Mouse (Mus musculus): Measurements from ENCODE around the gene Lkaaear1.
A peak's percentile ranks its signal among the peaks of the same experiment; 100 is the strongest.

DNA sequence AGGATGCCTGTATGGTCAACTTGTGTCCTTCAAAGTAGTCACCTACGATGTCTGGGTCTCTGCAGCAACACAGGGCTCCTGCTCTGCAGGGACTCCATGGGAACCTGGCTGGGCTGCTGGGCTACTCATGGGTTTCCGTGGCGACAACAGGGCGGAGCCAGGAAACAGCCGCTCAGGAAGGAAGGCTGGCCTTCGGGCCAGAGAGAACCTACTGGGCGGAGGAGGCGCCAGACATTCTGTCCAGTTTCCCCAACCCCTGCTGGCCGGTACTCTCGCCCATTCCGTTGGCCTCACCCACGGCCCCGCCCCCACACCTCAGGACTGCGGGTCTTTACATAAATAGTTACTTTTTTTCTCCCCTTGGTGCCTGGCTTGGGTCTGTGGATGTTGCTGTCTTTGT, 22.8 kb downstream of the Lkaaear1 start:
- TF ChIP-seq POLR2A (IDR thresholded peaks at IDR 0.05; ENCODE audit: extremely low read depth, insufficient read depth, low read length) (no peak), CTCF (IDR thresholded peaks at IDR 0.05; ENCODE audit: low read depth, low read length) (0 out of 2 replicates have a peak, but pooled peaks have one; percentile 9)
